Mouse (Mus musculus) limb, embryonic 14.5 days (tissue): ENCODE measurements around the gene Lhfp. TPM values are rescaled to one million over a fixed set of nuclear protein-coding genes. Genes with fewer than 3 reads are reported as not detected.

Experiments
- ATAC-seq: fragments of 200-750 bp; cut with Nextera tagmentation; 2 replicates; pipeline ENCODE4 v1.8.0; 2017; ENCODE audit warnings: low read depth, moderate number of reproducible peaks, moderate TSS enrichment; ENCODE audit not compliant: low FRiP score
- DNase-seq: peaks from one replicate; pipeline ENCODE4 v3.0.0-alpha.2; 2015; ENCODE audit warnings: low spot score
- H3K27ac ChIP-seq: fragments of 300-500 bp; sonication (generic); replicated peaks from 2 replicates; pipeline ENCODE4 v1.5.1; 2014; ENCODE audit warnings: low read depth, mild to moderate bottlenecking, low read length, moderate library complexity, mixed read lengths
- H3K27me3 ChIP-seq: fragments of 300-500 bp; sonication (generic); 2 replicates; pipeline ENCODE4 v1.6.1; 2014; ENCODE audit warnings: low read length, mixed read lengths; ENCODE audit not compliant: control insufficient read depth, insufficient read depth
- H3K36me3 ChIP-seq: fragments of 300-500 bp; sonication (generic); 2 replicates; pipeline ENCODE4 v1.6.1; 2014; ENCODE audit warnings: mild to moderate bottlenecking, low read length, moderate library complexity, mixed read lengths; ENCODE audit not compliant: control insufficient read depth, insufficient read depth
- H3K4me1 ChIP-seq: fragments of 300-500 bp; sonication (generic); 2 replicates; pipeline ENCODE4 v1.6.1; 2014; ENCODE audit warnings: antibody characterized with exemption, low read length, mixed read lengths; ENCODE audit not compliant: control insufficient read depth, insufficient read depth
- H3K4me2 ChIP-seq: fragments of 300-500 bp; sonication (generic); replicated peaks from 2 replicates; pipeline ENCODE4 v1.6.1; 2014; ENCODE audit warnings: low read depth, mild to moderate bottlenecking, low read length, moderate library complexity; ENCODE audit not compliant: severe bottlenecking
- H3K4me3 ChIP-seq: fragments of 300-500 bp; sonication (generic); replicated peaks from 2 replicates; pipeline ENCODE4 v1.5.1; 2014; ENCODE audit warnings: low read length
- H3K9ac ChIP-seq: fragments of 300-500 bp; sonication (generic); 2 replicates; pipeline ENCODE4 v1.6.1; 2014; ENCODE audit warnings: mild to moderate bottlenecking, low read depth, low read length, moderate library complexity; ENCODE audit not compliant: severe bottlenecking
- H3K9me3 ChIP-seq: fragments of 300-500 bp; sonication (generic); 2 replicates; pipeline ENCODE4 v1.6.1; 2016; ENCODE audit warnings: low read length; ENCODE audit not compliant: control insufficient read depth
- POLR2A ChIP-seq: fragments of 200-500 bp; IDR thresholded peaks from 2 replicates; pipeline ENCODE4 v1.8.0; 2012; ENCODE audit warnings: inconsistent platforms, mild to moderate bottlenecking, moderate library complexity, borderline replicate concordance; ENCODE audit not compliant: insufficient read depth, insufficient read length; ENCODE audit errors: extremely low read depth
- WGBS: fragments of 180-500 bp; shearing (Covaris S2); extraction: QIAGEN DNeasy Blood & Tissue Kit; methylation state at CpG from one replicate; pipeline ENCODE4 v1.1.7; 2014; 5-methylcytosine and 5-hydroxymethylcytosine counted together
- polyA plus RNA-seq, 2 experiments: library from polyadenylated mRNA; depleted of rRNA in 1 of 2; stranded (reverse) in 1 of 2; unstranded in 1 of 2; fragments of >200 nt; fragmentation: Nextera tagmentation in 1 of 2; extraction: Ambion mirVana in 1 of 2; gene quantifications; 2 replicates each; pipeline versions ENCODE4 v1.2.1 to v1.2.3; 2012 to 2014

The Lhfp gene
- polyA plus RNA-seq, 2 experiments, result 83.3 to 94.0 TPM

DNA sequence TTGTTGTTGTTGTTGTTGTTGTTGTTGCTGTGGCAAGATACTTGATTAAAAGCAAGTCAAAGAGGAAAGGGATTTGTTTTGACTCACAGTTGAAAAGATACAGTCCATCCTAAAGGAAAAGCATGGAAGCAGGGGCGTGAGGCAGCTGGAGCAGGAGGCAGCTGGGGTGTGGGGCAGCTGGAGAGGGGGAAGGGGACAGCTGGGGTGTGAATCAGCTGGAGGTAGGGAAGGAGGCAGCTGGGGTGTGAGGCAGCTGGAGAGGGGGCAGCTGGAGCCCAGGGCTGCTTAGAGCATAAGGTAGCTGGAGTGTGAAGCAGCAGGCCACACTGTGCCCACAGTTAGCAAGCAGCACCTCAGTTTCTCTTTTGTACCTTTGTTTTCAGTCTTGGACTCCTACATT, 110.3 kb downstream of the Lhfp start:
- H3K9me3 ChIP-seq, result peaks cover 4% of the 10 kb centered on the region; the same call in 1 of the 2 replicates
- H3K27me3 ChIP-seq, result no peaks in the 10 kb centered on the region
- no peaks in the 10 kb centered on the region for H3K4me1 ChIP-seq
- no peak for ATAC-seq
- H3K27ac ChIP-seq, result no peak overlapping the region
- TF ChIP-seq POLR2A, result no peak
- 70% methylated on average over 1 of the region's 1 CpGs for WGBS
- H3K4me3 ChIP-seq, result no peak overlapping the region
- H3K4me2 ChIP-seq, result no peak overlapping the region
- H3K36me3 ChIP-seq, result no peaks in the 10 kb centered on the region
- H3K9ac ChIP-seq, result no peak overlapping the region
- DNase-seq, result no peak

GRCm38 (mm10) chr3:53161963-53162362, 120.6 kb downstream of the Lhfp start:
- Histone ChIP-seq H3K4me2 (no peak overlapping the region), H3K9me3 (no peaks in the 10 kb centered on the region), H3K36me3 (no peaks in the 10 kb centered on the region), H3K27ac (no peak overlapping the region), H3K27me3 (no peaks in the 10 kb centered on the region), H3K9ac (no peak overlapping the region), H3K4me3 (no peak overlapping the region), H3K4me1 (peaks cover 15% of the 10 kb centered on the region)
- ATAC-seq (no peak), DNase-seq (no peak)
- TF ChIP-seq POLR2A, result no peak
- 82% methylated on average over 3 of the region's 3 CpGs for WGBS

GRCm38 (mm10) chr3:53165281-53165680, 124.0 kb downstream of the Lhfp start:
- H3K27ac ChIP-seq, result no peak overlapping the region
- no peak for ATAC-seq
- DNase-seq, result no peak
- 72% methylated on average over 10 of the region's 10 CpGs for WGBS
- no peak for TF ChIP-seq POLR2A
- H3K4me3 ChIP-seq, result no peak overlapping the region
- peaks cover 17% of the 10 kb centered on the region for H3K4me1 ChIP-seq
- H3K36me3 ChIP-seq, result no peaks in the 10 kb centered on the region
- no peak overlapping the region for H3K9ac ChIP-seq
- no peaks in the 10 kb centered on the region for H3K27me3 ChIP-seq
- H3K9me3 ChIP-seq, result no peaks in the 10 kb centered on the region
- H3K4me2 ChIP-seq, result no peak overlapping the region

DNA sequence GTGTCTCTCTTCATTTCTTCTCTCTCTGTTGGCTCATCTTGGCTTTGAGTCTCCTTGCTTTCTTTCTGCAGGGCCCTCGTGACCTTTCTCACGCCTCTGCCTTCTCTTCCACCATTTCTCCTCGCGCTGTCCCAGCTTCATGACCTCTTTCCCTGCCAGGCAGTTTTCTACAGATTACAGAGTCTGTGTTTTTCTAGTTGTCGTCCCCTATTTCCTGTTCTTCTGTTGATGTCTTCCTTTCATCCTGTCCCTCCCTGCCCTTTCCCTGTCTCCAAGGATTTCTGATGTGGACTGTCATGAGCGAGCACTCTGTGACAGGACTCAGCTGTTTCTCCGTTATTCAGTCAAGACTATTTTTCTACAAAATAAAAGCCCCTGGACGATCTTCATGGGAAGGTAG, 124.7 kb downstream of the Lhfp start:
- Histone ChIP-seq H3K36me3 (no peaks in the 10 kb centered on the region), H3K4me3 (no peak overlapping the region), H3K4me2 (no peak overlapping the region), H3K9ac (no peak overlapping the region), H3K27me3 (no peaks in the 10 kb centered on the region), H3K27ac (no peak overlapping the region), H3K4me1 (peaks cover 17% of the 10 kb centered on the region), H3K9me3 (no peaks in the 10 kb centered on the region)
- ATAC-seq, result no peak
- no peak for DNase-seq
- WGBS, result 46% methylated on average over 8 of the region's 8 CpGs
- no peak for TF ChIP-seq POLR2A

GRCm38 (mm10) chr3:53169486-53169885, 128.2 kb downstream of the Lhfp start:
- no peaks in the 10 kb centered on the region for H3K9me3 ChIP-seq
- H3K4me2 ChIP-seq, result no peak overlapping the region
- no peaks in the 10 kb centered on the region for H3K36me3 ChIP-seq
- no peak for ATAC-seq
- no peak for TF ChIP-seq POLR2A
- no peak overlapping the region for H3K9ac ChIP-seq
- 67% methylated on average over 3 of the region's 3 CpGs for WGBS
- H3K4me1 ChIP-seq, result peaks cover 13% of the 10 kb centered on the region
- H3K27me3 ChIP-seq, result no peaks in the 10 kb centered on the region
- no peak overlapping the region for H3K27ac ChIP-seq
- no peak overlapping the region for H3K4me3 ChIP-seq
- peak; percentile 4 for DNase-seq
